Mouse (Mus musculus) heart, embryonic 14.5 days (tissue): ENCODE results near the gene Gtf2h4. TPM values are rescaled to one million over a fixed set of nuclear protein-coding genes. Genes with fewer than 3 reads are reported as not detected.
A peak's percentile ranks its signal among the peaks of the same experiment; 100 is the strongest.

Experiments
- ATAC-seq: fragments of 200-750 bp; cut with Nextera tagmentation; 2 replicates; pipeline ENCODE4 v1.8.0; 2017; ENCODE audit warnings: low read depth, moderate TSS enrichment; ENCODE audit not compliant: insufficient number of reproducible peaks, insufficient read depth, low FRiP score
- H3K27ac ChIP-seq, 2 experiments: fragments of 200-500 bp in 1 of 2; fragments of 300-500 bp in 1 of 2; sonication (generic) in 1 of 2; replicated peaks in 1 of 2; 2 replicates each; pipeline ENCODE4 v1.5.1; 2012 to 2014; ENCODE audit warnings: low read depth in 2 of 2, low read length in 2 of 2, control low read depth in 1 of 2, mild to moderate bottlenecking in 1 of 2, mixed read lengths in 1 of 2; ENCODE audit not compliant: control insufficient read depth in 1 of 2, insufficient read depth in 1 of 2
- H3K27me3 ChIP-seq: fragments of 300-500 bp; sonication (generic); 2 replicates; pipeline ENCODE4 v1.6.1; 2014; ENCODE audit warnings: mild to moderate bottlenecking, low read length, control low read depth; ENCODE audit not compliant: control insufficient read depth, insufficient read depth
- H3K36me3 ChIP-seq: fragments of 300-500 bp; sonication (generic); 2 replicates; pipeline ENCODE4 v1.6.1; 2014; ENCODE audit warnings: mild to moderate bottlenecking, control low read depth, low read length, mixed read lengths; ENCODE audit not compliant: control insufficient read depth, insufficient read depth
- H3K4me1 ChIP-seq, 2 experiments: fragments of 200-500 bp in 1 of 2; fragments of 300-500 bp in 1 of 2; sonication (generic) in 1 of 2; 2 replicates each; pipeline ENCODE4 v1.6.1; 2012 to 2014; ENCODE audit warnings: low read length in 2 of 2, control low read depth in 1 of 2, mixed read lengths in 1 of 2; ENCODE audit not compliant: control insufficient read depth in 2 of 2, insufficient read depth in 2 of 2
- H3K4me2 ChIP-seq: fragments of 300-500 bp; sonication (generic); 2 replicates; pipeline ENCODE4 v1.6.1; 2014; ENCODE audit warnings: mild to moderate bottlenecking, low read length
- H3K4me3 ChIP-seq, 2 experiments: fragments of 200-500 bp in 1 of 2; fragments of 300-500 bp in 1 of 2; sonication (generic) in 1 of 2; 2 replicates each; pipeline ENCODE4 v1.5.1; 2012 to 2014; ENCODE audit warnings: low read length in 2 of 2, mild to moderate bottlenecking in 2 of 2, control low read depth in 1 of 2, low read depth in 1 of 2, moderate library complexity in 1 of 2; ENCODE audit not compliant: control insufficient read depth in 1 of 2, insufficient read depth in 1 of 2
- H3K9ac ChIP-seq: fragments of 300-500 bp; sonication (generic); 2 replicates; pipeline ENCODE4 v1.6.1; 2014; ENCODE audit warnings: mild to moderate bottlenecking, low read length
- H3K9me3 ChIP-seq: fragments of 300-500 bp; sonication (generic); 2 replicates; pipeline ENCODE4 v1.6.1; 2016; ENCODE audit warnings: low read length, control low read depth; ENCODE audit not compliant: control insufficient read depth
- WGBS: fragments of 180-500 bp; shearing (Covaris S2); extraction: QIAGEN DNeasy Blood & Tissue Kit; methylation state at CpG from one replicate; pipeline ENCODE4 v1.1.7; 2014; 5-methylcytosine and 5-hydroxymethylcytosine counted together
- polyA plus RNA-seq: library from polyadenylated mRNA; unstranded; fragments of >200 nt; fragmentation: Nextera tagmentation; extraction: Ambion mirVana; gene quantifications from 2 replicates; pipeline ENCODE4 v1.2.1, GENCODE M21; 2014

Gtf2h4 gene
- polyA plus RNA-seq, 1 experiment from 2014 or later: 23.8 TPM

DNA sequence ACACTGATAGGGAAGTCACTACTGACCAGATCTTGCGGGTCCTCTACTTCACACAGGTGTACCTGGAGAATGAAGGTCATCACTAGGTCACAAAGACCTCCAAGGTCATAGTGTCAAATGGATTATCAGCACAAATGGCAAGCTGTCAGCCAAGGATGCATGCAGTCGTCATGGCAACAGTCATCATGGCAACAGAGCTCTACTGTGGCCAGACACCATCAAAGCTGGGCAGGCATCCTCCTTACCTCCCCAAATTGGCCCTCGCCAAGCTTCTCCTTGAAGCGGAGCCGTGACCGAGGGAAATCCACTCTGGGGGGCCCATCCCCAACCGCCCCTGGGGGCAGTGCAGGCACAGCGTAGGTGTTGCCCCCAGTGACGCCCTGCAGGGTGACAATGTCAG is 11.5 kb upstream of the Gtf2h4 start:
- ATAC-seq: no peak
- H3K36me3 ChIP-seq: peaks cover 99% of the 10 kb centered on the region
- H3K4me2 ChIP-seq: no peak overlapping the region
- WGBS: 72% methylated on average over 9 of the region's 9 CpGs
- H3K4me3 ChIP-seq: no peak overlapping the region
- no peaks in the 10 kb centered on the region for H3K9me3 ChIP-seq
- no peaks in the 10 kb centered on the region for H3K4me1 ChIP-seq
- no peaks in the 10 kb centered on the region for H3K27me3 ChIP-seq
- no peak overlapping the region for H3K9ac ChIP-seq
- H3K27ac ChIP-seq: no peak overlapping the region

DNA sequence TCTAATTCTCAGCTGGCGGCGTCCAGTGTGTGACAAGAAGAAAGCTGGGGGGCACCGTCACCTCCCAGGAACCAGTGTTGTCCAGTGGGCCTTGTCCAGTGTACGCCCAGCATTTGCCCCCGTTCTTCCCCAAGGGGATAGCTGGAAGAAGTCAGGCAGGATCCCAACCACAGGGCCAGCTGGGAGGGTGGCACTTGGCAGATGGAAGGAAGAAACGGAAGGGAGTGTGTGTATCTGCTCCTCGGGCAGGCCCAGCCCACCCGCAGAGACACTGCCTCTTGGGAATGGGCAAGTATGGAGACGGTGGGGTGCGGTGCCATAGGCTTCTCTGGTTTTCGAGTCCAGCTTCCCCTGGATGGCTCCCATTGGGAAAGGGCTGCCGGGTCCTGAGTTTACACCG is 8.4 kb upstream of the Gtf2h4 start:
- Histone ChIP-seq H3K27me3 (no peaks in the 10 kb centered on the region), H3K36me3 (peaks cover 68% of the 10 kb centered on the region), H3K9me3 (no peaks in the 10 kb centered on the region), H3K9ac (no peak overlapping the region), H3K4me2 (no peak overlapping the region), H3K27ac (no peak overlapping the region), H3K4me3 (no peak overlapping the region), H3K4me1 (no peaks in the 10 kb centered on the region)
- no peak for ATAC-seq
- WGBS: 88% methylated on average over 13 of the region's 13 CpGs

DNA sequence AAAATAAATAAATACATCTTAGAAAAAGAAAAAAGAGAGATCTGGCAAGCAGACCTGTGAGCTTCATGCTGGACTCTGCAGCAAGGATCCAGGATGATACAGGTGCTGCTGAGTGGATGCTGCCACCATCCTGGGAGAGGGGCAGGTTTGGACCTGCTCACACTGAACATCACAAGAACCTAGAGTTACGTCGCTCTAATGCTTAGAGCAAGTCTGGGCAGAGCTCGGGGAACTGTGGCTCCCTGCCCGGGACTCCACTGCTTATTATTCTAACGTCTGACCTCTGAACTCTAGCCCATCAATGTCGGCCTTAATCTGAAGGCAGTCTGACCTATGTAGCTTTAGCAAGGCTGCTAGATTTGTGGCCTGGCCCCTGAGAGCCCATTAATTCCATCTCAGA is 7.1 kb upstream of the Gtf2h4 start:
- H3K27ac ChIP-seq: no peak overlapping the region
- no peaks in the 10 kb centered on the region for H3K27me3 ChIP-seq
- no peaks in the 10 kb centered on the region for H3K4me1 ChIP-seq
- WGBS: 49% methylated on average over 6 of the region's 6 CpGs
- H3K4me3 ChIP-seq: no peak overlapping the region
- no peaks in the 10 kb centered on the region for H3K9me3 ChIP-seq
- H3K36me3 ChIP-seq: peaks cover 55% of the 10 kb centered on the region
- no peak overlapping the region for H3K9ac ChIP-seq
- no peak for ATAC-seq
- no peak overlapping the region for H3K4me2 ChIP-seq

DNA sequence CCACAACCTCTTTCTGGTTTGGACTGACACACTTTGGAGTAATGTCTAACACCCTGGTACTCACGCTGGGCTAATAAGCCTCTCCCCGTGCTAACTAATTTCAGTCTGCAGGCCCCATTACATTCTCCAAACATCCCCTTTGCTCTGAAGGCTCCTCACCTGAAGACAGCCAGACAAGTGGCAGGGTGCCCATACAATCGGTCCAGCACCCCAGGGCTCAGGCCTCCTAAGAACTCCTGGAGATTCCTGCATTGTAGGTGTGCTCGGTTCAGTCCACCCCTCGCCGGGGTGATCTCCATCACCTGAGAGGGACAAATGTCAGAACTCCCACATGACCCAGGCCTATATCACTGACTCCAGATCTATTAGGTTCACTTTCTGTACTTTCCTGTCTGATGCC is 1.0 kb downstream of the Gtf2h4 start:
- Histone ChIP-seq H3K4me3 (no peak overlapping the region), H3K27ac (no peak overlapping the region), H3K9ac (no peak overlapping the region), H3K4me2 (no peak overlapping the region), H3K36me3 (peaks cover 16% of the 10 kb centered on the region; the same call in 1 of the 2 replicates), H3K27me3 (no peaks in the 10 kb centered on the region), H3K4me1 (peaks cover 2 to 7% of the 10 kb centered on the region in 2 experiments), H3K9me3 (no peaks in the 10 kb centered on the region)
- 85% methylated on average over 6 of the region's 6 CpGs for WGBS
- ATAC-seq: no peak

DNA sequence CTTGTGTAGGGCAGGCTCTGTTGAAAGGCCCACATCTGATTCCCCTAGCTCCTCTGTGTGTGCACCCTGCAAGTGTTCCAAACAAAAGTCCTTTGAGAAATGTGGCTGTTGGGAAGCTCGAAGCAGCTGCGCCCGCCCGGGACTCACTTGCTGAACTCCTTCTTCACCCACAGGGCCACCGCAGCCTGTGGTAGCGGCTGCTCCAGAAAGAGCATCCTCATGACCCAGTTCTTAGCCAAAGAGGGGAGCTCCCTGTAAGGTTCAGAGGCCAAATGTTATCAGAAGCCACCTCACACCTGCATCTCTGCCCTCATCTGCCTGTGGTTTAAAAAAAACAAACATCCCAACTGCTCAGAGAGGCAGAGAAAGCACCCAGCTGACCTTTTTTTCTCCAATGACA is 1.7 kb downstream of the Gtf2h4 start:
- H3K4me1 ChIP-seq: peaks cover 2 to 7% of the 10 kb centered on the region in 2 experiments
- no peaks in the 10 kb centered on the region for H3K9me3 ChIP-seq
- no peak overlapping the region for H3K4me3 ChIP-seq
- no peak for ATAC-seq
- H3K36me3 ChIP-seq: peaks cover 16% of the 10 kb centered on the region; the same call in 1 of the 2 replicates
- WGBS: 89% methylated on average over 6 of the region's 6 CpGs
- no peak overlapping the region for H3K9ac ChIP-seq
- no peak overlapping the region for H3K27ac ChIP-seq
- no peak overlapping the region for H3K4me2 ChIP-seq
- no peaks in the 10 kb centered on the region for H3K27me3 ChIP-seq

DNA sequence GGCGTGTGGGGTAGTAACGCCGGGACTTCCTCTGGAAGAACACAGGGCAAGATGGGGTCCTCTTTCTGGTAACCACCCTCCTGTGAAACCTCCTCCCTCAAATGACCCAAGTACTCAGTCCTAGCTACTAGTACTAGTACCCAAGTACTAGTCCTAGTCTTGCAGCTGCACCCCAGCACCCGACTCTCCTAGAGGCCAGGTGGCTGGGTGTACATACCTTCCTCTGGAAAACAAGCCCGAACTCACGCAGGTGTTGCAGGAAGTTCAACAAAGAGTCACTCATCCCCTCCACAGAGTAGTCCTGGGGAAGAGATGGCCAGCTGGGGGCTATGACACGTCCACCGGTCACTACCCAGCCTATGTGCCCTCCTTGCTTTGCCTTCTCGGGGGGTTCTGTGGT is 3.8 kb downstream of the Gtf2h4 start:
- 92% methylated on average over 9 of the region's 9 CpGs for WGBS
- ATAC-seq: no peak

DNA sequence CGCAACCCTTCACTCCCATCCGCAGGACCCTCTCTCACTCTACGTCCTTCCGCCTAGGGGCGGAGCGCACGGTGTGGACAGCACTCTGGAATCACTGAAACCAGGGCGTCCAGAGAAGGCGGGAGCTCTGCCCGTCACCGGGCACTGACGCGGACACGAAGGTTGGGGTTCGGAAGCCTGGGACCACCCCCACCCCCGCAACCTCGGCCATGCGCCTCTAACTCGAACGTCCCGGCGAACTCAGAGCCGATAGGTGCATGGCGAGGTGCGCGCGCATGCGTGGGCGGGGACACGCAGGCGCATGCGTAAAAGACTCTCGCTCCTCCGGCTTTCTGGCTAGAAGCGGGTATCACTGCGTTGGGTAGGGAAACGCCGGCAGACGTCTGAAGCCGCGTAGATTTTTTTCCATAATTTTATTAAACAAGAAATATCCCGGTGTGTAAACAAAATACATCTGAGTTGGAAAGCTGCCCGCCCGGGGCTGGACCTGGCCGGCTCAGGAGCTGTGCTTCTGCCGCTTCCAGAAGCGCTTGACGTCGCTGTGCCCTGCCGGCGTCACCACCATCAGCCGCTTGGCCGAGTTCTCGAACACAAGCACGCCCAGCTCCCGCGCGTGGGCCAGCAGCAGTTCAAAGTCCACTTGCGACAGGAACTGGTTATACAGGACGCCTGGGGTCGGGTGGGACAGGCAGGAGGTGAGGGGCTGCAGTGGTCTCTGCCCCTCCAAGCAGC is 6.0 kb downstream of the Gtf2h4 start, which contains the start of gene Vars2:
Gene Vars2 (minus strand): TSS at position 259 of the 732 bp plus-strand sequence.
- H3K36me3 ChIP-seq: peaks cover 47% of the 10 kb centered on the region
- WGBS: under 1% methylated on average over 61 of the region's 61 CpGs
- peak within 1 kb of the TSS; percentile 77 to 89 for H3K4me3 ChIP-seq

More for the DNA sequence above, 3.8 kb downstream of the Gtf2h4 start:
- Histone ChIP-seq H3K4me3 (no peak overlapping the region), H3K36me3 (peaks cover 28% of the 10 kb centered on the region), H3K9me3 (no peaks in the 10 kb centered on the region), H3K4me2 (no peak overlapping the region), H3K27me3 (no peaks in the 10 kb centered on the region), H3K9ac (no peak overlapping the region), H3K4me1 (peaks cover 4 to 12% of the 10 kb centered on the region in 2 experiments), H3K27ac (no peak overlapping the region)

More for the DNA sequence above, 6.0 kb downstream of the Gtf2h4 start, which contains the start of gene Vars2:
- Histone ChIP-seq H3K4me2 (peak within 1 kb of the TSS; percentile 94), H3K9me3 (no peaks in the 10 kb centered on the region), H3K27ac (peak within 1 kb of the TSS; percentile 74 to 80), H3K4me1 (peaks cover 2 to 8% of the 10 kb centered on the region in 2 experiments; a peak in 3 of 4 replicates), H3K27me3 (no peaks in the 10 kb centered on the region), H3K9ac (peak within 1 kb of the TSS; percentile 91)
- ATAC-seq: peak; percentile 78
